Mouse (Mus musculus): ENCODE measurements around the gene Nelfe.

- TF ChIP-seq ZNF384 (IDR thresholded peaks at IDR 0.05; ENCODE audit: low read depth, low read length) (no peak), CHD2 (IDR thresholded peaks at IDR 0.05; ENCODE audit: low read depth, low read length) (no peak), MAFK (IDR thresholded peaks at IDR 0.05; ENCODE audit: insufficient read depth, low read depth, low read length) (no peak), ZC3H11A (IDR thresholded peaks at IDR 0.05; ENCODE audit: borderline replicate concordance, low read depth, low read length) (no peak), HCFC1 (IDR thresholded peaks at IDR 0.05; ENCODE audit: borderline replicate concordance, insufficient read depth, low read length) (no peak)
These were observed 43.1 kb downstream of the Nelfe start for GRCm38 (mm10) chr17:34893072-34893824.
